Mouse (Mus musculus) stomach, embryonic 15.5 days (tissue): Measurements from ENCODE around the gene Fam19a2. TPM values are rescaled to one million over a fixed set of nuclear protein-coding genes. Genes with fewer than 3 reads are reported as not detected.

Experiments
- ATAC-seq: fragments of 200-750 bp; cut with Nextera tagmentation; 2 replicates; pipeline ENCODE4 v1.8.0; 2017; ENCODE audit warnings: low read depth, moderate number of reproducible peaks, moderate TSS enrichment; ENCODE audit not compliant: insufficient read depth, low FRiP score
- H3K27ac ChIP-seq: fragments of 300-500 bp; sonication (generic); 2 replicates; pipeline ENCODE4 v1.5.1; 2015; ENCODE audit warnings: mild to moderate bottlenecking, inconsistent platforms
- H3K27me3 ChIP-seq: fragments of 300-500 bp; sonication (generic); replicated peaks from 2 replicates; pipeline ENCODE4 v1.6.1; 2015; ENCODE audit warnings: inconsistent platforms
- H3K36me3 ChIP-seq: fragments of 300-500 bp; sonication (generic); 2 replicates; pipeline ENCODE4 v1.6.1; 2015; ENCODE audit warnings: inconsistent platforms
- H3K4me1 ChIP-seq: fragments of 300-500 bp; sonication (generic); 2 replicates; pipeline ENCODE4 v1.6.1; 2015; ENCODE audit warnings: inconsistent platforms
- H3K4me2 ChIP-seq: fragments of 300-500 bp; sonication (generic); 2 replicates; pipeline ENCODE4 v1.6.1; 2015; ENCODE audit warnings: mild to moderate bottlenecking, inconsistent platforms
- H3K4me3 ChIP-seq: fragments of 300-500 bp; sonication (generic); replicated peaks from 2 replicates; pipeline ENCODE4 v1.5.1; 2015; ENCODE audit warnings: inconsistent platforms
- H3K9ac ChIP-seq: fragments of 300-500 bp; sonication (generic); 2 replicates; pipeline ENCODE4 v1.6.1; 2015; ENCODE audit warnings: inconsistent platforms
- H3K9me3 ChIP-seq: fragments of 300-500 bp; sonication (generic); 2 replicates; pipeline ENCODE4 v1.6.1; 2016; ENCODE audit warnings: inconsistent platforms
- WGBS: fragments of 180-500 bp; shearing (Covaris S2); methylation state at CpG from one replicate; pipeline ENCODE4 v1.1.7; 2015; 5-methylcytosine and 5-hydroxymethylcytosine counted together
- polyA plus RNA-seq: library from polyadenylated mRNA; unstranded; fragments of >200 nt; fragmentation: Nextera tagmentation; extraction: Ambion mirVana; gene quantifications from 2 replicates; pipeline ENCODE4 v1.2.1, GENCODE M21; 2015

The Fam19a2 gene
- polyA plus RNA-seq, 1 experiment from 2014 or later, result 4.6 TPM

- 92% methylated on average over 3 of the region's 3 CpGs for WGBS
- H3K9ac ChIP-seq, result no peak overlapping the region
- H3K27ac ChIP-seq, result no peak overlapping the region
- H3K4me3 ChIP-seq, result no peak overlapping the region
- no peak overlapping the region for H3K4me2 ChIP-seq
- no peaks in the 10 kb centered on the region for H3K9me3 ChIP-seq
- no peaks in the 10 kb centered on the region for H3K4me1 ChIP-seq
- no peak for ATAC-seq
- H3K36me3 ChIP-seq, result no peaks in the 10 kb centered on the region
- H3K27me3 ChIP-seq, result no peaks in the 10 kb centered on the region
These were observed 62.5 kb downstream of the Fam19a2 start for GRCm38 (mm10) chr10:123326271-123326670.

DNA sequence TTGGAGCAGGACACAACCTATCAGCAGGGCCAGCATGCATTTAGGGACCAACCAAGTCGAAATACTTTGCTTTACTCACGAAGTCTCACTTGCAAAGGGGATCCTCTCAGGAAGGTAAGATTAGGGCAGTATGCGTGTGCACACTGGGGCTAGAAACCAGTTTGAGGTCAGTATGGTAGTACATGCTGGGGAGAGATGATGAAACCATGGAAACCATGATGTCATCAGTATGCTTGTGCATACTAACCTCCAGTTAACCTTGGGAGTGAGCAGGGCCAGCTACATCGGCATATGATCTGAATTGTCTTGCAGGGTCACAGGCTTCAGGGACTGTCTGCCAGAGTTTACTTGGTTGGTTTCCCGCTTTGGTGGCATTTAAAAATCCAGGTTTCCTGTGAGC is 77.5 kb downstream of the Fam19a2 start:
- H3K9me3 ChIP-seq, result no peaks in the 10 kb centered on the region
- no peak overlapping the region for H3K4me3 ChIP-seq
- no peak overlapping the region for H3K9ac ChIP-seq
- no peak for ATAC-seq
- H3K36me3 ChIP-seq, result no peaks in the 10 kb centered on the region
- no peak overlapping the region for H3K4me2 ChIP-seq
- no peak overlapping the region for H3K27ac ChIP-seq
- H3K4me1 ChIP-seq, result no peaks in the 10 kb centered on the region
- WGBS, result 68% methylated on average over 5 of the region's 5 CpGs
- no peaks in the 10 kb centered on the region for H3K27me3 ChIP-seq

DNA sequence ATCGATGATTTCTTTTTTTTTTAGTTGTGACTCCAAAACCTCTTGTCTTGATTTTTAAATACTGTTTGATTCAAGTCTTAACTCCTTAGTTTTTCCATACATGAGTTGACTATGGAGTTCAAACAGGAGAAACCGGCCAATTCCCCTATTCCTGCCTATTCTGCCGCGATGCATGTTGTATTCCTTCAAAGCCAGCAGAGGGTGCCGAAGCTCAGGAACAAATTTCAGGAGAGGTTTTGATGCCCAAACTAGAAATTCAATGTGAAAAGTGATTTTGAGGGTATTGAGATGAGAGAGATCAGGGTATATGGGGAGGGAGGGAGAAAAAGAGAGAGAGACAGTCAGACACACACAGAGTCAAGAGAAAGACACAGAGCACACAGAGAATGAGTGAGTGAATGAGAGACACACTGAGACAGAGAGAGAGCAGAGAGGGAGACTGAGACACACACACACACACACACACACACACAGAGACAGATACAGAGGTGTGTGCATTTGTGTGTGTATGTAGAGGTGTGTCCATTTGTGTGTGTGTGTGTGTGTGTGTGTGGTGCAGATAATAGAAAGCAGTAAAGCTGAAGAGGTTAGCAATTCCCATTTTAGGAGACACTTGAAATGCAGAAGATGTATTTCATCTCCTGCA is 78.9 kb downstream of the Fam19a2 start:
- WGBS, result 27% methylated on average over 5 of the region's 5 CpGs
- Histone ChIP-seq H3K4me2 (no peak overlapping the region), H3K36me3 (no peaks in the 10 kb centered on the region), H3K9ac (no peak overlapping the region), H3K27me3 (no peaks in the 10 kb centered on the region), H3K4me3 (no peak overlapping the region), H3K9me3 (no peaks in the 10 kb centered on the region), H3K27ac (no peak overlapping the region), H3K4me1 (no peaks in the 10 kb centered on the region)
- ATAC-seq, result no peak

GRCm38 (mm10) chr10:123346301-123346700 is 82.5 kb downstream of the Fam19a2 start:
- WGBS, result 92% methylated on average over 8 of the region's 8 CpGs
- Histone ChIP-seq H3K4me1 (no peaks in the 10 kb centered on the region), H3K4me3 (no peak overlapping the region), H3K27ac (no peak overlapping the region), H3K9ac (no peak overlapping the region), H3K36me3 (no peaks in the 10 kb centered on the region), H3K9me3 (no peaks in the 10 kb centered on the region), H3K27me3 (no peaks in the 10 kb centered on the region), H3K4me2 (no peak overlapping the region)
- no peak for ATAC-seq

GRCm38 (mm10) chr10:123353667-123354066 is 89.9 kb downstream of the Fam19a2 start:
- Histone ChIP-seq H3K9ac (no peak overlapping the region), H3K27ac (no peak overlapping the region), H3K4me1 (no peaks in the 10 kb centered on the region), H3K27me3 (no peaks in the 10 kb centered on the region), H3K4me2 (no peak overlapping the region), H3K4me3 (no peak overlapping the region), H3K36me3 (no peaks in the 10 kb centered on the region), H3K9me3 (no peaks in the 10 kb centered on the region)
- ATAC-seq, result no peak
- WGBS, result 44% methylated on average over 5 of the region's 5 CpGs

- H3K4me1 ChIP-seq, result no peaks in the 10 kb centered on the region
- H3K27ac ChIP-seq, result no peak overlapping the region
- no peaks in the 10 kb centered on the region for H3K9me3 ChIP-seq
- ATAC-seq, result no peak
- no peaks in the 10 kb centered on the region for H3K27me3 ChIP-seq
- H3K4me3 ChIP-seq, result no peak overlapping the region
- 76% methylated on average over 6 of the region's 6 CpGs for WGBS
- no peak overlapping the region for H3K4me2 ChIP-seq
- H3K36me3 ChIP-seq, result no peaks in the 10 kb centered on the region
- H3K9ac ChIP-seq, result no peak overlapping the region
These were observed 93.2 kb downstream of the Fam19a2 start for GRCm38 (mm10) chr10:123357010-123357409.

DNA sequence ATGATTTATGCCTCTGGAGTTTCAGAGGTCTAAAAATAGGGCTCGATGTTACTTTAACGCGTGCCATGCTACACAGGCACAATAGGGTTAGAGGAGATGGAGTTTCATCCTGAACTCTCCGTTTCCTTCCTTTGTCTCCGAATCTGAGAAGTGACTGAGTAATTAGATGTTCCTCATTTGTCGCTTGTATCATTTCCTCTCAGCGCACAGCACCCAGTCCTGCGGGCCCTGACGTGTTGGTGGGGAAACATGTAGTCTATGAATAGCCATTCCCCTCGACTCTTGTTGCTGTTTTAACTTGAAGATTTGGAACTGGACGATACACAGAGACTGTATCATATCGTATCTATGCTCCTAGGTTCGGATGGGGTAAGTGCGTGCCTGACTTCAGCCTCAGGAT is 96.7 kb downstream of the Fam19a2 start:
- Histone ChIP-seq H3K9ac (no peak overlapping the region), H3K27ac (no peak overlapping the region), H3K36me3 (no peaks in the 10 kb centered on the region), H3K4me2 (no peak overlapping the region), H3K4me1 (no peaks in the 10 kb centered on the region), H3K27me3 (no peaks in the 10 kb centered on the region), H3K4me3 (no peak overlapping the region), H3K9me3 (no peaks in the 10 kb centered on the region)
- no peak for ATAC-seq
- 55% methylated on average over 14 of the region's 14 CpGs for WGBS

- Histone ChIP-seq H3K4me1 (no peaks in the 10 kb centered on the region), H3K27ac (no peak overlapping the region), H3K9me3 (no peaks in the 10 kb centered on the region), H3K4me3 (no peak overlapping the region), H3K9ac (no peak overlapping the region), H3K36me3 (no peaks in the 10 kb centered on the region), H3K27me3 (no peaks in the 10 kb centered on the region), H3K4me2 (no peak overlapping the region)
- WGBS, result 51% methylated on average over 4 of the region's 4 CpGs
- no peak for ATAC-seq
These were observed 100.8 kb downstream of the Fam19a2 start for GRCm38 (mm10) chr10:123364628-123365027.

GRCm38 (mm10) chr10:123367152-123367864 is 103.5 kb downstream of the Fam19a2 start:
- no peaks in the 10 kb centered on the region for H3K4me1 ChIP-seq
- H3K9me3 ChIP-seq, result no peaks in the 10 kb centered on the region
- no peak for ATAC-seq
- no peak overlapping the region for H3K4me3 ChIP-seq
- H3K9ac ChIP-seq, result no peak overlapping the region
- WGBS, result 63% methylated on average over 15 of the region's 15 CpGs
- H3K4me2 ChIP-seq, result no peak overlapping the region
- H3K36me3 ChIP-seq, result no peaks in the 10 kb centered on the region
- no peaks in the 10 kb centered on the region for H3K27me3 ChIP-seq
- no peak overlapping the region for H3K27ac ChIP-seq

DNA sequence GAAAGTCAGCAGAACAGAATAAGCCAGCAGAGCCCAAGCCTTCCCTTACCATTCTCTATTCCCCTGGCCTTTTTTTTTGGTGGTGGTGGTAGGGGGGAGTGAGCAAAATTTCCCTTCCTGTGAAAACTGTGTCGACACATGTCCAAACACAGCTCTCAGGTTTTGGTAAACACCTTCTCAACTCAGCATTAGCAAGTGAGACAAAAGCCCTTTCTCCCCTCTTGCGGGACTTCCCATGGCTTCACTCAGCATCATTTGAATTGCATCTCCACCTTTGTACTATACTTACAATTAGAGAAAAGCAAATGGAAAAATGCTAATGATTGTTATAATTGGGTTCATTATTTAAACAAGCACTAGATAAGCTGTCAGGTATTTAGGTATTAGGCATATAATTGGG is 119.5 kb downstream of the Fam19a2 start:
- 47% methylated on average over 2 of the region's 2 CpGs for WGBS
- no peak for ATAC-seq
- no peaks in the 10 kb centered on the region for H3K36me3 ChIP-seq

DNA sequence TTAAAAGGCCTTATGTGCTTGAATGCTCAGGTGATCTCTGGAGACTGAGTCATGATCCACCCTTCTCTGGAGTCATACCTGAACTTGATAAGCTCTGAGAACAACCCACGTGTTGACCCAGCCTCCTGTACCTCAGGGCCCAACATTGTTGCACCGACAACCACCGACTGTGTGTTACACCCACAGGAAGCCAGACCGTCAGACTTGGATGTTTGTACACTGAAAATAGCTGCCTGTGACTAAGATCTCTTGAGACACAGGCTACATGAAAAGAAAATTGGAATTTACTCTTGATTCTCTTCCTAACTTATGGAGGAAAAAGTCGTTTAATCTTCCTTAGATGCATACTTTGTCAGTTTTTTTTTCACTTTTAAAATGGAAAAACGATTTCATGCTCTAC is 121.8 kb downstream of the Fam19a2 start:
- WGBS, result 72% methylated on average over 6 of the region's 6 CpGs
- Histone ChIP-seq H3K9me3 (no peaks in the 10 kb centered on the region), H3K4me2 (no peak overlapping the region), H3K4me3 (no peak overlapping the region), H3K27me3 (no peaks in the 10 kb centered on the region), H3K36me3 (no peaks in the 10 kb centered on the region), H3K27ac (no peak overlapping the region), H3K9ac (no peak overlapping the region), H3K4me1 (no peaks in the 10 kb centered on the region)
- ATAC-seq, result no peak

More for the DNA sequence above, 119.5 kb downstream of the Fam19a2 start:
- H3K9me3 ChIP-seq, result no peaks in the 10 kb centered on the region
- H3K9ac ChIP-seq, result no peak overlapping the region
- no peak overlapping the region for H3K4me2 ChIP-seq
- H3K4me1 ChIP-seq, result no peaks in the 10 kb centered on the region
- H3K27me3 ChIP-seq, result no peaks in the 10 kb centered on the region
- H3K4me3 ChIP-seq, result no peak overlapping the region
- H3K27ac ChIP-seq, result no peak overlapping the region

- H3K4me1 ChIP-seq, result no peaks in the 10 kb centered on the region
- no peak overlapping the region for H3K9ac ChIP-seq
- no peaks in the 10 kb centered on the region for H3K36me3 ChIP-seq
- ATAC-seq, result no peak
- 64% methylated on average over 9 of the region's 9 CpGs for WGBS
- no peaks in the 10 kb centered on the region for H3K9me3 ChIP-seq
- H3K4me3 ChIP-seq, result no peak overlapping the region
- H3K27ac ChIP-seq, result no peak overlapping the region
- H3K4me2 ChIP-seq, result no peak overlapping the region
- H3K27me3 ChIP-seq, result no peaks in the 10 kb centered on the region
These were observed 131.6 kb downstream of the Fam19a2 start for GRCm38 (mm10) chr10:123395429-123395828.
